Mouse (Mus musculus) right cerebral cortex, postnatal 14 days (tissue): ENCODE data around the gene Nxph2.
"Not testable (repeated sequence)": the region's sequence is repeated elsewhere in the genome, so short reads cannot be mapped to it uniquely, and the experiment has no call there.

Experiments used
- DNase-seq: peaks from one replicate; pipeline ENCODE4 v3.0.0; 2022

Gene Nxph2

GRCm38 (mm10) chr2:23320746-23321585 lies at the start of gene Nxph2:
TSS of gene Nxph2 (plus strand) at chr2:23321246.
- peak; percentile 36 for DNase-seq

- not testable (repeated sequence) for DNase-seq
Observed at GRCm38 (mm10) chr2:23290991-23291390, 30.1 kb upstream of the Nxph2 start.

GRCm38 (mm10) chr2:23314869-23315268 lies 6.2 kb upstream of the Nxph2 start:
- DNase-seq, result no peak
